Mouse (Mus musculus): ENCODE data around the gene Slc7a5.

Gene Slc7a5

GRCm38 (mm10) chr8:121880818-121881217 is 26.7 kb downstream of the Slc7a5 start:
- DNase-seq (ENCODE audit: low read depth) = no peak

GRCm38 (mm10) chr8:121879712-121880111 is 27.8 kb downstream of the Slc7a5 start:
- no peak for DNase-seq (ENCODE audit: low read depth)

GRCm38 (mm10) chr8:121877828-121878480 is 29.5 kb downstream of the Slc7a5 start:
- DNase-seq (ENCODE audit: low read depth) = no peak

GRCm38 (mm10) chr8:121877212-121877611 is 30.3 kb downstream of the Slc7a5 start:
- DNase-seq (ENCODE audit: low read depth) = no peak

- DNase-seq (ENCODE audit: low read depth) = no peak
Observed at GRCm38 (mm10) chr8:121875517-121875916, 32.0 kb downstream of the Slc7a5 start.

GRCm38 (mm10) chr8:121875045-121875444 is 32.4 kb downstream of the Slc7a5 start:
- DNase-seq (ENCODE audit: low read depth) = no peak

GRCm38 (mm10) chr8:121874031-121874430 is 33.5 kb downstream of the Slc7a5 start:
- peak; percentile 39 for DNase-seq (ENCODE audit: low read depth)

GRCm38 (mm10) chr8:121871833-121872440 is 35.6 kb downstream of the Slc7a5 start:
- DNase-seq (ENCODE audit: low read depth) = no peak

GRCm38 (mm10) chr8:121870190-121870589 is 37.3 kb downstream of the Slc7a5 start:
- DNase-seq (ENCODE audit: low read depth) = no peak

- no peak for DNase-seq (ENCODE audit: low read depth)
Observed at GRCm38 (mm10) chr8:121868896-121869295, 38.6 kb downstream of the Slc7a5 start.

- no peak for DNase-seq (ENCODE audit: low read depth)
Observed at GRCm38 (mm10) chr8:121868196-121868595, 39.3 kb downstream of the Slc7a5 start.

GRCm38 (mm10) chr8:121865356-121865755 is 42.1 kb downstream of the Slc7a5 start:
- DNase-seq (ENCODE audit: low read depth) = no peak

GRCm38 (mm10) chr8:121861806-121862548 is 45.5 kb downstream of the Slc7a5 start:
- no peak for DNase-seq (ENCODE audit: low read depth)

GRCm38 (mm10) chr8:121861276-121861675 is 46.2 kb downstream of the Slc7a5 start:
- no peak for DNase-seq (ENCODE audit: low read depth)

- no peak for DNase-seq (ENCODE audit: low read depth)
Observed at GRCm38 (mm10) chr8:121857747-121858146, 49.7 kb downstream of the Slc7a5 start.

- DNase-seq (ENCODE audit: low read depth) = no peak
Observed at GRCm38 (mm10) chr8:121857331-121857730, 50.2 kb downstream of the Slc7a5 start.

- no peak for DNase-seq (ENCODE audit: low read depth)
Observed at GRCm38 (mm10) chr8:121856071-121856746, 51.3 kb downstream of the Slc7a5 start.

GRCm38 (mm10) chr8:121853586-121853985 is 53.9 kb downstream of the Slc7a5 start:
- no peak for DNase-seq (ENCODE audit: low read depth)

- peak; percentile 60 for DNase-seq (ENCODE audit: low read depth)
Observed at GRCm38 (mm10) chr8:121852464-121852863, 55.0 kb downstream of the Slc7a5 start.

GRCm38 (mm10) chr8:121851716-121852115 is 55.8 kb downstream of the Slc7a5 start:
- DNase-seq (ENCODE audit: low read depth) = peak; percentile 28

- peak; percentile 99 for DNase-seq (ENCODE audit: low read depth)
Observed at GRCm38 (mm10) chr8:121850821-121851470, 56.5 kb downstream of the Slc7a5 start.

GRCm38 (mm10) chr8:121850436-121850820 is 57.1 kb downstream of the Slc7a5 start:
- peak; percentile 57 for DNase-seq (ENCODE audit: low read depth)

Measured in naive thymus-derived CD4-positive, alpha-beta T cell, adult 2 months (primary cell).